Mouse (Mus musculus) left cerebral cortex, adult 18-20 months (tissue): Measurements from ENCODE around the gene Adgrl3. TPM values are rescaled to one million over a fixed set of nuclear protein-coding genes. Genes with fewer than 3 reads are reported as not detected.

Experiments used
- DNase-seq, 2 experiments: peaks; one replicate each; pipeline ENCODE4 v3.0.0; 2021 to 2022; ENCODE audit warnings: low spot score in 2 of 2, mixed read lengths in 1 of 2
- total RNA-seq, 2 experiments: library from RNA; stranded (reverse); gene quantifications; 2 replicates each; pipeline ENCODE4 v1.2.3; 2021

Gene Adgrl3
- total RNA-seq, 2 experiments from 2014 or later: 183 to 200 TPM

- no peak for DNase-seq
Measured at GRCm38 (mm10) chr5:81365250-81365649, 345.3 kb downstream of the Adgrl3 start.

- no peak for DNase-seq
Measured at GRCm38 (mm10) chr5:81370126-81370850, 350.4 kb downstream of the Adgrl3 start.

GRCm38 (mm10) chr5:81375992-81376391 lies 356.1 kb downstream of the Adgrl3 start:
- DNase-seq: no peak

- no peak for DNase-seq
Measured at GRCm38 (mm10) chr5:81405582-81406143, 385.7 kb downstream of the Adgrl3 start.

- DNase-seq: no peak
Measured at GRCm38 (mm10) chr5:81417326-81417725, 397.4 kb downstream of the Adgrl3 start.

GRCm38 (mm10) chr5:81427393-81427792 lies 407.5 kb downstream of the Adgrl3 start:
- no peak for DNase-seq

- DNase-seq: no peak
Measured at GRCm38 (mm10) chr5:81436375-81436774, 416.4 kb downstream of the Adgrl3 start.

- DNase-seq: no peak
Measured at GRCm38 (mm10) chr5:81442150-81442549, 422.2 kb downstream of the Adgrl3 start.

- peak; percentile 20 to 26 for DNase-seq
Measured at GRCm38 (mm10) chr5:81465971-81466370, 446.0 kb downstream of the Adgrl3 start.

- DNase-seq: no peak
Measured at GRCm38 (mm10) chr5:81474681-81475080, 454.7 kb downstream of the Adgrl3 start.

GRCm38 (mm10) chr5:81475406-81475805 lies 455.5 kb downstream of the Adgrl3 start:
- no peak for DNase-seq

- no peak for DNase-seq
Measured at GRCm38 (mm10) chr5:81475971-81476606, 456.2 kb downstream of the Adgrl3 start.

GRCm38 (mm10) chr5:81480911-81481310 lies 461.0 kb downstream of the Adgrl3 start:
- no peak for DNase-seq

GRCm38 (mm10) chr5:81483890-81484289 lies 464.0 kb downstream of the Adgrl3 start:
- DNase-seq: no peak

- no peak for DNase-seq
Measured at GRCm38 (mm10) chr5:81501076-81501475, 481.1 kb downstream of the Adgrl3 start.

GRCm38 (mm10) chr5:81518720-81519496 lies 499.0 kb downstream of the Adgrl3 start:
- no peak for DNase-seq

- DNase-seq: peak; percentile 30 to 43
Measured at GRCm38 (mm10) chr5:81519497-81520382, 499.8 kb downstream of the Adgrl3 start.

- DNase-seq: no peak
Measured at GRCm38 (mm10) chr5:81522760-81523159, 502.8 kb downstream of the Adgrl3 start.

GRCm38 (mm10) chr5:81524532-81524961 lies 504.6 kb downstream of the Adgrl3 start:
- no peak for DNase-seq

- DNase-seq: no peak
Measured at GRCm38 (mm10) chr5:81525326-81525725, 505.4 kb downstream of the Adgrl3 start.

- DNase-seq: no peak
Measured at GRCm38 (mm10) chr5:81531639-81532038, 511.7 kb downstream of the Adgrl3 start.
